Mouse (Mus musculus) midbrain, embryonic 11.5 days (tissue): ENCODE data around the gene Egflam. TPM values are rescaled to one million over a fixed set of nuclear protein-coding genes. Genes with fewer than 3 reads are reported as not detected.
A peak's percentile ranks its signal among the peaks of the same experiment; 100 is the strongest.

ENCODE experiments used
- ATAC-seq: fragments of 200-750 bp; cut with Nextera tagmentation; 2 replicates; pipeline ENCODE4 v1.8.0; 2017; ENCODE audit warnings: moderate TSS enrichment, moderate library complexity; ENCODE audit not compliant: low FRiP score
- DNase-seq: peaks from one replicate; pipeline ENCODE4 v3.0.0; 2015; ENCODE audit warnings: low spot score; ENCODE audit errors: missing footprints
- H3K27ac ChIP-seq: fragments of 300-500 bp; sonication (generic); 2 replicates; pipeline ENCODE4 v1.5.1; 2014; ENCODE audit warnings: low read depth, low read length
- H3K27me3 ChIP-seq: fragments of 300-500 bp; sonication (generic); 2 replicates; pipeline ENCODE4 v1.6.1; 2014; ENCODE audit warnings: mild to moderate bottlenecking, low read length, moderate library complexity, mixed read lengths; ENCODE audit not compliant: control insufficient read depth, insufficient read depth
- H3K36me3 ChIP-seq: fragments of 300-500 bp; sonication (generic); 2 replicates; pipeline ENCODE4 v1.6.1; 2014; ENCODE audit warnings: mild to moderate bottlenecking, low read length, moderate library complexity, mixed read lengths; ENCODE audit not compliant: control insufficient read depth, insufficient read depth
- H3K4me1 ChIP-seq: fragments of 300-500 bp; sonication (generic); 2 replicates; pipeline ENCODE4 v1.6.1; 2014; ENCODE audit warnings: low read length; ENCODE audit not compliant: control insufficient read depth, insufficient read depth
- H3K4me2 ChIP-seq: fragments of 300-500 bp; sonication (generic); 2 replicates; pipeline ENCODE4 v1.6.1; 2014; ENCODE audit warnings: mild to moderate bottlenecking, moderate library complexity
- H3K4me3 ChIP-seq: fragments of 300-500 bp; sonication (generic); 2 replicates; pipeline ENCODE4 v1.5.1; 2014; ENCODE audit warnings: low read depth, low read length
- H3K9ac ChIP-seq: fragments of 300-500 bp; sonication (generic); 2 replicates; pipeline ENCODE4 v1.6.1; 2014; ENCODE audit warnings: low read length
- H3K9me3 ChIP-seq: fragments of 300-500 bp; sonication (generic); 2 replicates; pipeline ENCODE4 v1.6.1; 2016; ENCODE audit warnings: low read length; ENCODE audit not compliant: control insufficient read depth
- WGBS: fragments of 180-500 bp; shearing (Covaris S2); extraction: QIAGEN DNeasy Blood & Tissue Kit; methylation state at CpG from one replicate; pipeline ENCODE4 v1.1.7; 2014; 5-methylcytosine and 5-hydroxymethylcytosine counted together
- polyA plus RNA-seq: library from polyadenylated mRNA; unstranded; fragments of >200 nt; fragmentation: Nextera tagmentation; extraction: Ambion mirVana; gene quantifications from 2 replicates; pipeline ENCODE4 v1.2.1, GENCODE M21; 2014

Gene Egflam
- polyA plus RNA-seq, 1 experiment from 2014 or later: 10.3 TPM

DNA sequence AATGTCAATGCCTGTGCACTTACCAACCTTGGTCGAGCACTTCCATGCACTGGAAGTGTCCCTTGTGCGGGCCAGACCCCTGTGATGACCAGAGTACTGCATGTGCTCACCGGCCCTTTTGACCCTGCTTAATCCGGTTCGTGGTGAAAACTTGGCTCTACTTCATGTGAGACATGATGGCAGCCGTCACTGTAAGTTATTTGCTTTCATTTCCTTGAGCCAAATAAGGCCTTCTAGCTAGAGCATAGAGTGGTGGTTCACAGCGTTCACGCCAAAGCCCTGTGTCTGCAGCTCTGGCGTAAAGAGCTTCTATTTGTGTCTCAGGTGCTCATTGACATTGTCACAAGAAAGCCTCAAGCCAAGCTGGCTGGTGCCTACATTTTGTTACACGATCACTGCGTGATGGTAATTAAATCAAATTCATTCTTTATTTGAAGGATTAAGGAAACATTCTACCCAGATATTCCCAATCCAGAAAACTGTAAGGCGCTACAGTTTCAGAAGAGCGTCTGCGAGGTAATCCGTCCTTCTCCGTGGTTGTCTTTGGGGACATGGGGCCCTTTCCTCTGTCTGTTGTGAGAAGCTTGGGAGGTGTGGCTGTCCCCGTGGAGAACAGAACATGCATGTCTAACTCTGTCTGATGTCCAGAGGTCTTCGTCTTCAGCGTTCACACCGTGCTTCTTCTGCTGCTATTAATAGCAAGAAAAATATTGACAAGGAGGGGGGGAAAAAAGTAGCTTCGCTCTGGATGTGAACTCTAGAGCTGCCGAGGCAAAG lies 208.3 kb downstream of the Egflam start:
- Histone ChIP-seq H3K4me2 (no peak overlapping the region), H3K36me3 (no peaks in the 10 kb centered on the region), H3K4me1 (peaks cover 16% of the 10 kb centered on the region), H3K27ac (no peak overlapping the region), H3K9me3 (no peaks in the 10 kb centered on the region), H3K9ac (no peak overlapping the region), H3K27me3 (no peaks in the 10 kb centered on the region), H3K4me3 (no peak overlapping the region)
- 91% methylated on average over 22 of the region's 22 CpGs for WGBS
- ATAC-seq (no peak), DNase-seq (no peak)

DNA sequence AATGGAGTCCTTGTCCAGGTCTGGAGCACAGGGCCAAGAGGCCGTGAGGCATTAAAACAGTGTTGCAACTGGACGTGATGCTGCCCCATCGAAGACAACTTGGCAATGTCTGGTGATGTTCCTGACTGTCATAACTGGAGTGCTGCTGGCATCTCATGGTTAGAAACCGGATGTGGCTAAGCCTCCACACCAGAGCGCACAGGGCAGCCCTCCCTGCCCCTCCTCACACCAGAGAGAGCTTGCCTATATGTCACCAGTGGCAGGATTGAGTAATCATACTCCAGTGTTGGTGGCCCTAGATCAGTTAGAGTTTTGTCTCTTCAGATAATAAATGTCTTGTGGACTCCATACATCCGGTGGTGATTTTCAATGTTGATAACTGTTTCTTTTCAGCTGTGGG lies 210.5 kb downstream of the Egflam start:
- Histone ChIP-seq H3K4me3 (no peak overlapping the region), H3K9ac (no peak overlapping the region), H3K27me3 (no peaks in the 10 kb centered on the region), H3K4me2 (no peak overlapping the region), H3K9me3 (no peaks in the 10 kb centered on the region), H3K4me1 (no peaks in the 10 kb centered on the region), H3K36me3 (no peaks in the 10 kb centered on the region), H3K27ac (no peak overlapping the region)
- no peak for DNase-seq
- no peak for ATAC-seq
- 87% methylated on average over 6 of the region's 6 CpGs for WGBS

DNA sequence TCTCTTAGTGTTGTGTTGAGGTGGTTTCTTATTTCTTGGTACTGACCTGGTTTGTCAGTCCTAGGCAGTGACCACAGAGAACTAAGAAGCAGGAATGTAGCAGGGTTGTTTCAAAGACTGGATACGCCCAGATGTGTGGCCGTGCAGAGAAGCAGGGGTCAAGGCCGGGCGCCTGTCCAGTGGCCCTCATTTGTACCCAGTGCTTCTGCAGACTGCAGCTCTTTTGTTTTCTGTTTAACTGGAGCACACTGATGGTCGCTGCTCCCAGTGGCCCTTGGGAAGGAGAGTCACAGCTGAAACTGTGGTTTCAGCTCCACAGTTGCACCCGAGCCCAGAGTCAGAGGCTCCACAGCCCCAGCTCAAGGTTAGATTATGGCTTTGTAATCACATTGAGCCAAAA lies 217.6 kb downstream of the Egflam start:
- Histone ChIP-seq H3K36me3 (no peaks in the 10 kb centered on the region), H3K27me3 (no peaks in the 10 kb centered on the region), H3K4me3 (no peak overlapping the region), H3K4me1 (no peaks in the 10 kb centered on the region), H3K27ac (no peak overlapping the region), H3K4me2 (no peak overlapping the region), H3K9me3 (no peaks in the 10 kb centered on the region), H3K9ac (no peak overlapping the region)
- DNase-seq (no peak), ATAC-seq (no peak)
- WGBS: 67% methylated on average over 6 of the region's 6 CpGs

DNA sequence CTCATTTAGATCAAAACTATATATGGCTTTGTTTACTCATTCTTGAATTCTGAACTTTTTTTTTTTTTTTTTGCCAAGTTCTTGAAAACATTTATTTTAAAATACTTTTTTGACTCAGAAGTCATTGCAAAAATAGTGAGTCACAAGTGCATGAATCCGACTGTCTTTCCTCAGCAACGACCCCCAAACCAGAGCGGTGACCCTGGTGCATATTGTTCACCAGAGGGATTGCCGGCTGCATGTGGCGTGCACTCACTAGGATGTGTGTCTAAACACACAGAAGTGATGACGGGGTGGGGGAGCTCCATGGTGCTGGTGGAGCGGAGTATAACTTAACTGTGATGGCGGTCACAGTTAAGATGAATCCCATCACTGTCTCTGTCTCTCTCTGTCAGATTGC lies 224.4 kb downstream of the Egflam start:
- no peak overlapping the region for H3K4me3 ChIP-seq
- H3K9ac ChIP-seq: no peak overlapping the region
- no peaks in the 10 kb centered on the region for H3K27me3 ChIP-seq
- no peak overlapping the region for H3K4me2 ChIP-seq
- no peak overlapping the region for H3K27ac ChIP-seq
- 85% methylated on average over 8 of the region's 8 CpGs for WGBS
- DNase-seq (no peak), ATAC-seq (no peak)
- no peaks in the 10 kb centered on the region for H3K36me3 ChIP-seq
- no peaks in the 10 kb centered on the region for H3K9me3 ChIP-seq
- H3K4me1 ChIP-seq: no peaks in the 10 kb centered on the region

DNA sequence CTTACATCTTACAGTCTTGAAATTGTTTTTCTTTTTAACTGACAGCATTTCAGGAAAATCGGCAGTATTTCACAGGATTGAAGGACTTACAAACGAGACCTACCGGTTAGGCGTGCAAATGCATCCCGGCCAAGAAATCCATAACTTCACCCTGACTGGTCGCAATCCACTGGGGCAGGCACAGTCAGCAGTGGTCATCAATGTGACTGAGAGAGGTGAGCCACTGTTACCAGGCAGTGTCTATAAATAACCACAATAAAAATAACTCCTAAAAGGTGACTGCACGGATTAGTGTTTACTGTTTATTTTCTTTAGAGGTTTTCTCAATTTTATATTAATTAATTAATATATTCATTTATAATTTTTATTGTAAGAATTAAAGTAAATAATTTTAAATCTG lies 224.8 kb downstream of the Egflam start:
- no peak overlapping the region for H3K4me3 ChIP-seq
- no peak overlapping the region for H3K9ac ChIP-seq
- ATAC-seq: no peak
- DNase-seq: no peak
- no peak overlapping the region for H3K27ac ChIP-seq
- H3K36me3 ChIP-seq: no peaks in the 10 kb centered on the region
- no peaks in the 10 kb centered on the region for H3K4me1 ChIP-seq
- H3K4me2 ChIP-seq: no peak overlapping the region
- 89% methylated on average over 7 of the region's 7 CpGs for WGBS
- no peaks in the 10 kb centered on the region for H3K27me3 ChIP-seq
- no peaks in the 10 kb centered on the region for H3K9me3 ChIP-seq

DNA sequence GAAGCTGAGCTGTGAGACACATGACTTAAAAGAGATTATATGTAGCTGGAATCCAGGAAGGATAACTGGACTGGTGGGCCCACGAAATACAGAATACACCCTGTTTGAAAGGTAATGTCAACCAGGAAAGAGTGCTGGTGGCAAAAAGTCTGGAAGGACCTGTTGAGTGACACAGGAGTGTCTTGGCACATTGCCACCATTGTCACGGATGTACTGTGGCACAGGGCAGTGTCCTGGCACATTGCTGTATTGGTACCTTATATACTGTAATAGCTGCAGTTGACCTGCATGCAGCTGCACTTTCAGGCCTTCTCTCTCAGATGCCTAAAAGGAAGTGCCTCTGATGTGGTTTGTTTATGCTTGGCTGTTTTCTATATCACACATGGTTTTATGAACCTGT lies 225.3 kb downstream of the Egflam start:
- Histone ChIP-seq H3K27ac (no peak overlapping the region), H3K4me3 (no peak overlapping the region), H3K9ac (no peak overlapping the region), H3K36me3 (no peaks in the 10 kb centered on the region), H3K9me3 (no peaks in the 10 kb centered on the region), H3K27me3 (no peaks in the 10 kb centered on the region), H3K4me2 (no peak overlapping the region), H3K4me1 (no peaks in the 10 kb centered on the region)
- ATAC-seq (no peak), DNase-seq (no peak)
- 86% methylated on average over 2 of the region's 2 CpGs for WGBS

DNA sequence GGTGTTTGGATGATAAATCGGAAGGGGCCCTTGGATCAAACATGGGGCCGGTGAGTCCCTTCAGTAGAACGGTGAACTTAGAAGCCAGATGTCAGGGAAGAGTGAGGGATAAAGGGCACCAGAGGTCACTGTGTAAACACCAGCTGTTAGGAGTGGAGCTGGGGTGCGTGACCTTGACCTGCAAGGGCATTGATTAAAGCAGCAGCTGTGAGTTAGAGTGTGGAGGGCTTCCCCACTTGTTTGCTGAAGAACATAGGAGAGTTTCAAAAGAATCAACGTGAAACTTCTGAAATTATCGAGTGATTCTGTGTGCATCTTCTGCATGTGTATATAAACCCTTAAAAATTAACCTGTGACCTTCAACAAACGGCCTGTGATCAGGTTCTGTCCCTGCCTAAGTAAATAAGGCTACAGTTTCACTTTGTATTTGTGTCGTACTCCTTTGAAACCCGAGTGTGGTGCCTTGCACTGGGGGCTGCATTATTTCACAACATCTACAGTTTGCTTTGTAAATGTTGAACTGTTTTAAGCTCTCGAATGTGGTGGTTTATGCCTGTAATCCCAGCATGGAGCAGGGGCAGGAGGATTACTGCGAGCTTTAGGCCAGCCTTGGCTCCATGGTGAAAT lies 230.2 kb downstream of the Egflam start:
- H3K36me3 ChIP-seq: peaks cover 3% of the 10 kb centered on the region; the same call in 1 of the 2 replicates
- H3K4me1 ChIP-seq: no peaks in the 10 kb centered on the region
- no peak overlapping the region for H3K4me3 ChIP-seq
- no peaks in the 10 kb centered on the region for H3K9me3 ChIP-seq
- no peaks in the 10 kb centered on the region for H3K27me3 ChIP-seq
- H3K9ac ChIP-seq: no peak overlapping the region
- ATAC-seq (0 out of 2 replicates have a peak, but pooled peaks have one; percentile 19), DNase-seq (no peak)
- H3K27ac ChIP-seq: no peak overlapping the region
- WGBS: 60% methylated on average over 11 of the region's 11 CpGs
- no peak overlapping the region for H3K4me2 ChIP-seq

DNA sequence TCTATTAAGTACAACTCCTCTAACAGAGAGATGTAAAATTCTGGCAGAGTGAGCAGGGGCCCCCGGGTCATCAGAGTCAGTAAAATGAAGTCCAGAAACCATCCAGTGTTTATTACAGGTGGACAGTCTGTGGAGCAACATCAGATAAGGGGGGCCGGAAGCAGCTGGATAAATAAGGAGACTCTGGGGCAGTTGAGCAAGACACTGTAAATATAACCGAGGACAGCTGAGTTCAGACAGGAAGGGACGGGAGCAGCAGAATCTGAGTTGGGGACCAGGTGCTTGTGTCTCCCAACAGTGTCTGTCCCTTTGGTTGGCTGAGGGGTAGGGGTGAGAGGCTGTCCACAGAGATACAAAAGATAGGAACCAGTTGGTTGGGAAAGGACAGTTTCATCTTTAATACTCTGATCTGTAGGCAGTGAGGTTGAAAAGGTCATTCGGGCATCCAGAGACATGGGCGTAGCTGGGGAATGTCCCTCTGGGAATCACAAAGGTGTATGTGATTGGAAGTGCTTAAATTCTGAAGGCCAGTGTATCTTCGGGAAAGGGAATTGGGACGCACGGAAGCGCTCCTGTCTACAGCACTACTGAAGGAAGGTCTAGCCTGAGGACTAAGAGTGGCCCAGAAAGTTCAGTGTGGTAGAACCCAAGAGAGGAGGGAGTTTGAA lies 230.8 kb downstream of the Egflam start:
- Histone ChIP-seq H3K4me2 (no peak overlapping the region), H3K4me1 (no peaks in the 10 kb centered on the region), H3K9ac (no peak overlapping the region), H3K36me3 (peaks cover 3% of the 10 kb centered on the region; the same call in 1 of the 2 replicates), H3K4me3 (no peak overlapping the region), H3K27me3 (no peaks in the 10 kb centered on the region), H3K27ac (no peak overlapping the region), H3K9me3 (no peaks in the 10 kb centered on the region)
- DNase-seq: no peak
- 86% methylated on average over 10 of the region's 10 CpGs for WGBS
- ATAC-seq: 0 out of 2 replicates have a peak, but pooled peaks have one; percentile 16

DNA sequence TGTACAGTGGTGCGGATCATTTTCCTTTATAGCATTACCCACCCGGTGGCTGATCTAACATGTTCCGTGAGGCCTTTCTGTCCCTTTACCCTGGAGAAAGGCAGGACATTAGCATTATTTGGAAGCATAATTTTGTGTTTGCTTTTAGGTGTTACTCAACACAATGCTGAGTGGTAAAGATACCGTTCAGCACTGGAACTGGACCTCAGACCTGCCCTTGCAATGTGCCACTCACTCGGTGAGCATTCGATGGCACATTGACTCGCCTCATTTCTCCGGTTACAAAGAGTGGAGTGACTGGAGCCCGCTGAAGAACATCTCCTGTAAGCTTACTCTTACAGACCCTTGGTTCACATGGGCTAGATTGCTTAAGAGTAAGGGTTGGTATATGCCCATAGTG lies 231.5 kb downstream of the Egflam start:
- Histone ChIP-seq H3K4me3 (no peak overlapping the region), H3K36me3 (peaks cover 3% of the 10 kb centered on the region; the same call in 1 of the 2 replicates), H3K27me3 (no peaks in the 10 kb centered on the region), H3K9me3 (no peaks in the 10 kb centered on the region), H3K4me1 (no peaks in the 10 kb centered on the region), H3K27ac (no peak overlapping the region), H3K4me2 (no peak overlapping the region), H3K9ac (no peak overlapping the region)
- DNase-seq (no peak), ATAC-seq (no peak)
- WGBS: 93% methylated on average over 9 of the region's 9 CpGs
